Mouse (Mus musculus): ENCODE data around the gene Erbb4. TPM values are rescaled to one million over a fixed set of nuclear protein-coding genes. Genes with fewer than 3 reads are reported as not detected.
A peak's percentile ranks its signal among the peaks of the same experiment; 100 is the strongest.

Gene Erbb4
- polyA plus RNA-seq, 1 experiment from 2014 or later = 10.2 TPM

- peak; percentile 62 for DNase-seq (ENCODE audit: low spot score)
- H3K9ac ChIP-seq (ENCODE audit: low read depth, low read length) = peak overlapping the region; percentile 74
- H3K4me3 ChIP-seq (ENCODE audit: low read depth, low read length) = peak overlapping the region; percentile 81
- 0% methylated on average over 34 of the region's 35 CpGs for WGBS
- peak overlapping the region; percentile 96 for H3K4me2 ChIP-seq (replicated peaks; ENCODE audit: low read depth, low read length)
- H3K9me3 ChIP-seq (ENCODE audit: control insufficient read depth, low read length) = no peaks in the 10 kb centered on the region
- H3K4me1 ChIP-seq (replicated peaks; ENCODE audit: control insufficient read depth, insufficient read depth, low read length) = no peaks in the 10 kb centered on the region; the same call in 1 of the 2 replicates
- no peaks in the 10 kb centered on the region; the same call in 1 of the 2 replicates for H3K27me3 ChIP-seq (ENCODE audit: control insufficient read depth, insufficient read depth, low read length)
- H3K36me3 ChIP-seq (ENCODE audit: control insufficient read depth, insufficient read depth, low read length) = no peaks in the 10 kb centered on the region
- no peak overlapping the region for H3K27ac ChIP-seq (ENCODE audit: low read depth, low read length)
- ATAC-seq (ENCODE audit: low FRiP score) = peak; percentile 41
These were observed 860 bp downstream of the Erbb4 start for GRCm38 (mm10) chr1:69106937-69107461.

GRCm38 (mm10) chr1:69106322-69106761 lies 1.5 kb downstream of the Erbb4 start:
- Histone ChIP-seq H3K27me3 (ENCODE audit: control insufficient read depth, insufficient read depth, low read length) (no peaks in the 10 kb centered on the region; the same call in 1 of the 2 replicates), H3K36me3 (ENCODE audit: control insufficient read depth, insufficient read depth, low read length) (no peaks in the 10 kb centered on the region), H3K4me3 (ENCODE audit: low read depth, low read length) (peak overlapping the region; percentile 81), H3K4me1 (replicated peaks; ENCODE audit: control insufficient read depth, insufficient read depth, low read length) (no peaks in the 10 kb centered on the region; the same call in 1 of the 2 replicates), H3K27ac (ENCODE audit: low read depth, low read length) (peak overlapping the region; percentile 48), H3K4me2 (replicated peaks; ENCODE audit: low read depth, low read length) (peak overlapping the region; percentile 96), H3K9ac (ENCODE audit: low read depth, low read length) (peak overlapping the region; percentile 56), H3K9me3 (ENCODE audit: control insufficient read depth, low read length) (no peaks in the 10 kb centered on the region)
- peak; percentile 18; the same call in 1 of the 2 replicates for ATAC-seq (ENCODE audit: low FRiP score)
- under 1% methylated on average over 24 of the region's 24 CpGs for WGBS
- DNase-seq (ENCODE audit: low spot score) = peak; percentile 65

- ATAC-seq (ENCODE audit: low FRiP score) = peak; percentile 68
- Histone ChIP-seq H3K4me1 (replicated peaks; ENCODE audit: control insufficient read depth, insufficient read depth, low read length) (no peaks in the 10 kb centered on the region; the same call in 1 of the 2 replicates), H3K4me2 (replicated peaks; ENCODE audit: low read depth, low read length) (peak overlapping the region; percentile 96), H3K9me3 (ENCODE audit: control insufficient read depth, low read length) (no peaks in the 10 kb centered on the region), H3K36me3 (ENCODE audit: control insufficient read depth, insufficient read depth, low read length) (no peaks in the 10 kb centered on the region), H3K4me3 (ENCODE audit: low read depth, low read length) (peak overlapping the region; percentile 81), H3K27me3 (ENCODE audit: control insufficient read depth, insufficient read depth, low read length) (no peaks in the 10 kb centered on the region; the same call in 1 of the 2 replicates), H3K27ac (ENCODE audit: low read depth, low read length) (peak overlapping the region; percentile 48), H3K9ac (ENCODE audit: low read depth, low read length) (peak overlapping the region; percentile 56)
- peak; percentile 72 for DNase-seq (ENCODE audit: low spot score)
- under 1% methylated on average over 29 of the region's 29 CpGs for WGBS
These were observed 2.2 kb downstream of the Erbb4 start for GRCm38 (mm10) chr1:69105493-69106321.

GRCm38 (mm10) chr1:69105096-69105492 lies 2.8 kb downstream of the Erbb4 start:
- no peaks in the 10 kb centered on the region; the same call in 1 of the 2 replicates for H3K27me3 ChIP-seq (ENCODE audit: control insufficient read depth, insufficient read depth, low read length)
- peak overlapping the region; percentile 48; the same call in 1 of the 2 replicates for H3K27ac ChIP-seq (ENCODE audit: low read depth, low read length)
- no peak for DNase-seq (ENCODE audit: low spot score)
- peak; percentile 3; the same call in 1 of the 2 replicates for ATAC-seq (ENCODE audit: low FRiP score)
- no peaks in the 10 kb centered on the region; the same call in 1 of the 2 replicates for H3K4me1 ChIP-seq (replicated peaks; ENCODE audit: control insufficient read depth, insufficient read depth, low read length)
- H3K4me2 ChIP-seq (replicated peaks; ENCODE audit: low read depth, low read length) = peak overlapping the region; percentile 96
- H3K36me3 ChIP-seq (ENCODE audit: control insufficient read depth, insufficient read depth, low read length) = no peaks in the 10 kb centered on the region
- peak overlapping the region; percentile 31; the same call in 1 of the 2 replicates for H3K9ac ChIP-seq (ENCODE audit: low read depth, low read length)
- peak overlapping the region; percentile 81 for H3K4me3 ChIP-seq (ENCODE audit: low read depth, low read length)
- WGBS = under 1% methylated on average over 13 of the region's 13 CpGs
- H3K9me3 ChIP-seq (ENCODE audit: control insufficient read depth, low read length) = no peaks in the 10 kb centered on the region

- no peak overlapping the region for H3K9ac ChIP-seq (ENCODE audit: low read depth, low read length)
- no peak for DNase-seq (ENCODE audit: low spot score)
- 82% methylated on average over 6 of the region's 6 CpGs for WGBS
These were observed 4.6 kb downstream of the Erbb4 start for GRCm38 (mm10) chr1:69103211-69103706.

GRCm38 (mm10) chr1:69101670-69102069 lies 6.2 kb downstream of the Erbb4 start:
- no peaks in the 10 kb centered on the region for H3K4me1 ChIP-seq (replicated peaks; ENCODE audit: control insufficient read depth, insufficient read depth, low read length)
- no peaks in the 10 kb centered on the region for H3K9me3 ChIP-seq (ENCODE audit: control insufficient read depth, low read length)
- H3K9ac ChIP-seq (ENCODE audit: low read depth, low read length) = no peak overlapping the region
- H3K27ac ChIP-seq (ENCODE audit: low read depth, low read length) = no peak overlapping the region
- no peak overlapping the region for H3K4me2 ChIP-seq (replicated peaks; ENCODE audit: low read depth, low read length)
- no peak overlapping the region for H3K4me3 ChIP-seq (ENCODE audit: low read depth, low read length)
- no peak for ATAC-seq (ENCODE audit: low FRiP score)
- no peaks in the 10 kb centered on the region for H3K27me3 ChIP-seq (ENCODE audit: control insufficient read depth, insufficient read depth, low read length)
- 76% methylated on average over 2 of the region's 2 CpGs for WGBS
- no peak for DNase-seq (ENCODE audit: low spot score)
- H3K36me3 ChIP-seq (ENCODE audit: control insufficient read depth, insufficient read depth, low read length) = no peaks in the 10 kb centered on the region

More at GRCm38 (mm10) chr1:69103211-69103706, 4.6 kb downstream of the Erbb4 start:
- H3K36me3 ChIP-seq (ENCODE audit: control insufficient read depth, insufficient read depth, low read length) = no peaks in the 10 kb centered on the region
- H3K27me3 ChIP-seq (ENCODE audit: control insufficient read depth, insufficient read depth, low read length) = no peaks in the 10 kb centered on the region
- no peak overlapping the region for H3K27ac ChIP-seq (ENCODE audit: low read depth, low read length)
- no peak for ATAC-seq (ENCODE audit: low FRiP score)
- no peak overlapping the region for H3K4me3 ChIP-seq (ENCODE audit: low read depth, low read length)
- H3K4me2 ChIP-seq (replicated peaks; ENCODE audit: low read depth, low read length) = no peak overlapping the region
- H3K4me1 ChIP-seq (replicated peaks; ENCODE audit: control insufficient read depth, insufficient read depth, low read length) = no peaks in the 10 kb centered on the region
- H3K9me3 ChIP-seq (ENCODE audit: control insufficient read depth, low read length) = no peaks in the 10 kb centered on the region

- Histone ChIP-seq H3K4me1 (replicated peaks; ENCODE audit: control insufficient read depth, insufficient read depth, low read length) (no peaks in the 10 kb centered on the region), H3K27ac (ENCODE audit: low read depth, low read length) (no peak overlapping the region), H3K27me3 (ENCODE audit: control insufficient read depth, insufficient read depth, low read length) (no peaks in the 10 kb centered on the region), H3K4me3 (ENCODE audit: low read depth, low read length) (no peak overlapping the region), H3K4me2 (replicated peaks; ENCODE audit: low read depth, low read length) (no peak overlapping the region), H3K36me3 (ENCODE audit: control insufficient read depth, insufficient read depth, low read length) (no peaks in the 10 kb centered on the region), H3K9ac (ENCODE audit: low read depth, low read length) (no peak overlapping the region), H3K9me3 (ENCODE audit: control insufficient read depth, low read length) (no peaks in the 10 kb centered on the region)
- DNase-seq (ENCODE audit: low spot score) (no peak), ATAC-seq (ENCODE audit: low FRiP score) (no peak)
- WGBS = 43% methylated on average over 3 of the region's 3 CpGs
These were observed 14.8 kb downstream of the Erbb4 start for GRCm38 (mm10) chr1:69093052-69093451.

GRCm38 (mm10) chr1:69089331-69089730 lies 18.5 kb downstream of the Erbb4 start:
- H3K27ac ChIP-seq (ENCODE audit: low read depth, low read length) = no peak overlapping the region
- ATAC-seq (ENCODE audit: low FRiP score) = no peak
- H3K4me3 ChIP-seq (ENCODE audit: low read depth, low read length) = no peak overlapping the region
- no peak overlapping the region for H3K4me2 ChIP-seq (replicated peaks; ENCODE audit: low read depth, low read length)
- no peaks in the 10 kb centered on the region for H3K9me3 ChIP-seq (ENCODE audit: control insufficient read depth, low read length)
- 82% methylated on average over 1 of the region's 1 CpGs for WGBS
- no peak overlapping the region for H3K9ac ChIP-seq (ENCODE audit: low read depth, low read length)
- DNase-seq (ENCODE audit: low spot score) = no peak
- no peaks in the 10 kb centered on the region for H3K27me3 ChIP-seq (ENCODE audit: control insufficient read depth, insufficient read depth, low read length)
- no peaks in the 10 kb centered on the region for H3K4me1 ChIP-seq (replicated peaks; ENCODE audit: control insufficient read depth, insufficient read depth, low read length)
- H3K36me3 ChIP-seq (ENCODE audit: control insufficient read depth, insufficient read depth, low read length) = no peaks in the 10 kb centered on the region

All from hindbrain, embryonic 11.5 days (tissue).